Mouse (Mus musculus) lung, embryonic 14.5 days (tissue): ENCODE results near the gene Tbcd. TPM values are rescaled to one million over a fixed set of nuclear protein-coding genes. Genes with fewer than 3 reads are reported as not detected.

Experiments used
- ATAC-seq: fragments of 200-750 bp; cut with Nextera tagmentation; 2 replicates; pipeline ENCODE4 v1.8.0; 2017; ENCODE audit warnings: mild to moderate bottlenecking, moderate TSS enrichment, moderate library complexity; ENCODE audit not compliant: insufficient read depth
- DNase-seq: peaks from one replicate; pipeline ENCODE4 v3.0.0-alpha.2; 2015
- H3K27ac ChIP-seq: fragments of 300-500 bp; sonication (generic); 2 replicates; pipeline ENCODE4 v1.5.1; 2014; ENCODE audit warnings: low read depth, mild to moderate bottlenecking, moderate library complexity
- H3K27me3 ChIP-seq: fragments of 300-500 bp; sonication (generic); 2 replicates; pipeline ENCODE4 v1.6.1; 2014; ENCODE audit warnings: low read length, control low read depth; ENCODE audit not compliant: insufficient read depth
- H3K36me3 ChIP-seq: fragments of 300-500 bp; sonication (generic); 2 replicates; pipeline ENCODE4 v1.6.1; 2014; ENCODE audit warnings: control low read depth; ENCODE audit not compliant: insufficient read depth
- H3K4me1 ChIP-seq: fragments of 300-500 bp; sonication (generic); 2 replicates; pipeline ENCODE4 v1.6.1; 2014; ENCODE audit warnings: antibody characterized with exemption, control low read depth; ENCODE audit not compliant: insufficient read depth
- H3K4me2 ChIP-seq: fragments of 300-500 bp; sonication (generic); 2 replicates; pipeline ENCODE4 v1.6.1; 2014; ENCODE audit warnings: mild to moderate bottlenecking
- H3K4me3 ChIP-seq: fragments of 300-500 bp; sonication (generic); 2 replicates; pipeline ENCODE4 v1.5.1; 2014; ENCODE audit warnings: low read depth, low read length
- H3K9ac ChIP-seq: fragments of 300-500 bp; sonication (generic); 2 replicates; pipeline ENCODE4 v1.6.1; 2014
- H3K9me3 ChIP-seq: fragments of 300-500 bp; sonication (generic); 2 replicates; pipeline ENCODE4 v1.6.1; 2016; ENCODE audit warnings: low read depth, low read length, control low read depth
- CTCF ChIP-seq: IDR thresholded peaks from 2 replicates; pipeline ENCODE4 v1.5.1; 2016; ENCODE audit warnings: antibody characterized with exemption, low read depth
- WGBS: fragments of 180-500 bp; shearing (Covaris S2); extraction: QIAGEN DNeasy Blood & Tissue Kit; methylation state at CpG from one replicate; pipeline ENCODE4 v1.1.7; 2014; 5-methylcytosine and 5-hydroxymethylcytosine counted together
- polyA plus RNA-seq: library from polyadenylated mRNA; unstranded; fragments of >200 nt; fragmentation: Nextera tagmentation; extraction: Ambion mirVana; gene quantifications from 2 replicates; pipeline ENCODE4 v1.2.1, GENCODE M21; 2014

Gene Tbcd
- 36.8 and 41.3 TPM in 2 replicates for polyA plus RNA-seq

GRCm38 (mm10) chr11:121451753-121452635, at the start of gene Tbcd:
TSS of gene Tbcd (plus strand) at chr11:121451949.
- peak within 1 kb of the TSS; percentile 89 for H3K4me3 ChIP-seq
- H3K9ac ChIP-seq: peak within 1 kb of the TSS; percentile 62
- no peaks in the 10 kb centered on the region for H3K9me3 ChIP-seq
- H3K4me1 ChIP-seq: peaks cover 3% of the 10 kb centered on the region; the same call in 1 of the 2 replicates
- H3K27me3 ChIP-seq: no peaks in the 10 kb centered on the region
- H3K36me3 ChIP-seq: 0 out of 2 replicates have a peak, but pooled peaks cover 4% of the 10 kb centered on the region
- peak within 1 kb of the TSS; percentile 77 for H3K4me2 ChIP-seq
- H3K27ac ChIP-seq: peak within 1 kb of the TSS; percentile 46
- ATAC-seq (peak; percentile 97), DNase-seq (peak; percentile 95)
- WGBS: under 1% methylated on average over 58 of the region's 58 CpGs
- TF ChIP-seq CTCF: no peak

DNA sequence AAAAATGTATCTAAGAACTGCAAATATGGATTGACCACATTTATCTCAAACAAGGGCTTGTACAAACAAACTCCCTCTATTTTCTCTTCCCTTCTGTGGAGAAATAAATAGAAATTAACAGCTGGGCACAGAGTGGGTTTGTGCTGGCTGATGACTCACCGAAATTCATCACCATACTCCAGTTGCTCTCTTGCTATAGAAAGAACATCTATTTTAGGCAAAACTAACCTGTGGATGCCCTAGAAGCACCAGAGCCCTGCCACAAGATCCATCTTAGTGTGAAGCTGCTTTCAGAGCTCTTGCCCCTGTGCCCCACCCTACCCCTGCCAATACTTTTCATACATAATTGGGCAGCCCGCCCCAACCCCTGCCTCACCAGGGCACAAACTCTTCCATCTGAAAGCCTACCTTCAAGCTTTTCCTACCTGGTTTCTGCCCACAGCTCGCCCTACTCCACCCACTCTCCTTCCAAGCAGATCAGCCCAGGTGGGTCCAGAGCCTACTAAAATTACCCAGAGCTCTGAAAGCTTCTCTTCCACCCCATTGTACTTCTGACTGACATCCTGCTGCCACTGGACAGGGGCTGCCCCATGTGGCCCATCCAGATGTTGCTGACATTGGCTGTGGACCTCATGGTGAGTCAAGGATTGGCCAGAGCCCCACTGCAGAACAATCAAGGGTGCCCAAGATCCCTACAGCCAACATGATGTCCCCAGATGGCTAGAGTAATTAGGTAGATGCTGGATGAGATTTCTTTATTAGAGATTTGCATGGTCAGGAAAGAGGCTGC, 44.2 kb upstream of the Tbcd start:
- WGBS: 65% methylated on average over 3 of the region's 3 CpGs
- no peak overlapping the region for H3K9ac ChIP-seq
- DNase-seq: no peak
- ATAC-seq: no peak
- TF ChIP-seq CTCF: no peak
- H3K27me3 ChIP-seq: no peaks in the 10 kb centered on the region
- H3K4me1 ChIP-seq: no peaks in the 10 kb centered on the region
- H3K27ac ChIP-seq: no peak overlapping the region
- no peak overlapping the region for H3K4me2 ChIP-seq
- H3K36me3 ChIP-seq: no peaks in the 10 kb centered on the region
- no peak overlapping the region for H3K4me3 ChIP-seq
- no peaks in the 10 kb centered on the region for H3K9me3 ChIP-seq

DNA sequence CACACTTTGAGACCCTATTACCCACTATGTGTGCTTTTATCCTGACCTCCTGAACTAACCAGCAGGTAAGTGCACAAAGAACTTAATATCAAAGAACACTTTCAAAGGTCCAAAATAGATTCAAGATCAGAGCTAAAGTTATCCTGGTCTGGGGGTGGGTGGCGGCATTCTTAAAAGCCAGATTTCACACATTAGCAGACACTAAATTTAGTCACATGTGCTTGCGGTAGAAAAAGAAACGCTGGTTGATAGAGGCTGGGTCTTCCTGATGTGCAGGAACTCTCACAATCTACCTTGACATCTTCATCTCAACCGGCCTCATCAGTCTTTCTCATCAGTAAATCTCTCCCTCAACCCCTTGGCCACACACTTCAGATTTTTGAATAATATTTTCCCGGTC, 37.0 kb upstream of the Tbcd start:
- H3K27me3 ChIP-seq: no peaks in the 10 kb centered on the region
- no peaks in the 10 kb centered on the region for H3K36me3 ChIP-seq
- no peak for TF ChIP-seq CTCF
- H3K4me2 ChIP-seq: no peak overlapping the region
- no peak overlapping the region for H3K27ac ChIP-seq
- DNase-seq: no peak
- no peaks in the 10 kb centered on the region for H3K4me1 ChIP-seq
- WGBS: 74% methylated on average over 5 of the region's 5 CpGs
- ATAC-seq: no peak
- no peak overlapping the region for H3K9ac ChIP-seq
- no peak overlapping the region for H3K4me3 ChIP-seq
- no peaks in the 10 kb centered on the region for H3K9me3 ChIP-seq

- Histone ChIP-seq H3K27me3 (no peaks in the 10 kb centered on the region), H3K27ac (no peak overlapping the region), H3K4me1 (0 out of 2 replicates have a peak, but pooled peaks cover 1% of the 10 kb centered on the region), H3K9ac (no peak overlapping the region), H3K9me3 (no peaks in the 10 kb centered on the region), H3K4me3 (no peak overlapping the region), H3K4me2 (no peak overlapping the region), H3K36me3 (no peaks in the 10 kb centered on the region)
- ATAC-seq: no peak
- 42% methylated on average over 5 of the region's 5 CpGs for WGBS
- DNase-seq: peak; percentile 11
- TF ChIP-seq CTCF: no peak
These were observed 36.4 kb upstream of the Tbcd start for GRCm38 (mm10) chr11:121415351-121415750.

DNA sequence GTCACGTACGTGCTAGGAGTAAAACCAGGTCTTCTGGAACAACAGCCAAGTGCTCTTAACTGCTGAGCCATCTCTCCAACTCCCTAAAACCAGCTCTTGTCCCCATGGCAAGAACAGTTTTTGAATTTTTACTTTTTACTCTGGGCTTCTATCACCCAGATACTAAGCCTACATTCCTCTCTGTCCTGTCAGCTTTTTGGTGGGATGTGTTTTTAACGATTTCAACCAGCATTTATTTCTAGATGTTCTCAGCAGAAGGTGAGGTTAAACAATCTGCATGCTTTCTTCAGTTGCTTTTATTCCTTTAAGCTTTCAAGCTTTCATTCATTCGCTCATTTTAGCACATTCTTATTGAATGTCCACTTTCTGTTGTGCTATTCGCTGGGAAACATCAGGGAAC, 33.8 kb upstream of the Tbcd start:
- no peak for TF ChIP-seq CTCF
- no peaks in the 10 kb centered on the region for H3K9me3 ChIP-seq
- no peak overlapping the region for H3K4me3 ChIP-seq
- ATAC-seq: no peak
- no peak overlapping the region for H3K27ac ChIP-seq
- DNase-seq: no peak
- 0 out of 2 replicates have a peak, but pooled peaks cover 8% of the 10 kb centered on the region for H3K4me1 ChIP-seq
- 74% methylated on average over 5 of the region's 5 CpGs for WGBS
- no peaks in the 10 kb centered on the region for H3K27me3 ChIP-seq
- no peak overlapping the region for H3K4me2 ChIP-seq
- no peak overlapping the region for H3K9ac ChIP-seq
- H3K36me3 ChIP-seq: no peaks in the 10 kb centered on the region

- WGBS: 63% methylated on average over 2 of the region's 2 CpGs
- ATAC-seq: no peak
- no peak for TF ChIP-seq CTCF
- Histone ChIP-seq H3K4me3 (no peak overlapping the region), H3K4me1 (0 out of 2 replicates have a peak, but pooled peaks cover 8% of the 10 kb centered on the region), H3K36me3 (no peaks in the 10 kb centered on the region), H3K27me3 (no peaks in the 10 kb centered on the region), H3K4me2 (no peak overlapping the region), H3K27ac (no peak overlapping the region), H3K9ac (no peak overlapping the region), H3K9me3 (no peaks in the 10 kb centered on the region)
- no peak for DNase-seq
These were observed 32.8 kb upstream of the Tbcd start for GRCm38 (mm10) chr11:121418932-121419331.
